Mouse (Mus musculus): ENCODE data around the gene Hmgcs1. TPM values are rescaled to one million over a fixed set of nuclear protein-coding genes. Genes with fewer than 3 reads are reported as not detected.

The Hmgcs1 gene
- 430 and 450 TPM in 2 replicates for polyA plus RNA-seq (2014; fragmentation: Nextera tagmentation; extraction: Ambion mirVana)

DNA sequence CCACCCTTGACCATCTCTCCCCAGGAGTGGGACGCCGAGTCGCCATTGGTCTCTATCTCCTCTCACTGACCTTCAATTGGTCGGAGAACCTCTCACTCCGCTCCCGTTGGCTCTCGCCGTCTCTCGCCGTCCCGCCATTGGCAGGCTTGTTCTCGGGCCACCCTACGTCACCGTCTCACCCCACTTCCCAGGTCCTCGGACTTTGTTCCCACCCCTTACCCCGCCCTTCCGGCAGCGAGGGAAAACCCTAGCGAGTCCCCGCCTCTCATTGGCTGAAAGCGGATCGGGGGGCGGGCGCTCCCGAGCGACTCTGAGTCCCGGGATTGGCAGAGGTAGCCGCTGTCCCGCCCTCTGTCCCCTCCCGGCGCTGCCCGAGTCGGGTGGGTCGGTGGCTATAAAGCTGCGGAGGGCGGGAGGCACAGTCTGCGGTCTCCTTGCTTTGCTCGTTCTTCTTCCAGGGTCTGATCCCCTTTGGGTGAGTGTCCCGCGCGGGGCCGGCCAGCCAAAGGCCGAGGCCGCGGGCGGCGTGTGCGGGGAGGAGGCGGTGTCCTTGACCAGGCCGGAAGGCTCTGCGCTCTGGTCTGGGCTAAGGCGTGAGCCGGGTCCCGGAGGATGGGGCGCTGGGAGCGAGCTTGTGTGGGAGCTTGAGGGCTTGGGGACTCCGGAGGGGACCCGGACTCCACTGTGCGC is at the start of gene Hmgcs1:
Hmgcs1 (plus strand) TSS at position 341 of the 690 bp plus-strand sequence.
- under 1% methylated on average over 59 of the region's 59 CpGs for WGBS

DNA sequence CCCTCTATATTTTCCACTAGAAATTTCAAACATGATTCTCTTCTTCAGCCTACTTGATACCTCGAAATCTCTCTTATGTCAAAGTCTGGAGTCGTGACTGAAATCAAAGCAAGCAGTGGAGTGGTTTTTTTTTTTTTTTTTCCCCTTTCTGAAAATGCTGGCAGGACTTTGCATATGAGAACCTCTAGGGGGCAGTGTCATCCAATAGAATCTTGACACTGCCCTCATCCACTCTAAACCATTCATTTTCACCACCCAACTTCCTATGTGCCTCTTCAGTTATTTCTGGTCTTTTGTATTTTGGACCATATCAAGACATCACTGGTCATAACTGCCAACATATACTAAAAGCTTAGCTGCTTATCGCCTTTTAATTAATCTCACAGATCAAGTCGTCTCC is 49.7 kb upstream of the Hmgcs1 start:
- no peak for DNase-seq (ENCODE audit: low spot score)
- no peak for ATAC-seq (ENCODE audit: insufficient read depth, low FRiP score, low TSS enrichment)
- 54% methylated on average over 4 of the region's 4 CpGs for WGBS
- no peaks in the 10 kb centered on the region for H3K36me3 ChIP-seq (ENCODE audit: control insufficient read depth, insufficient read depth, low read length)
- no peak overlapping the region for H3K4me2 ChIP-seq (ENCODE audit: low read depth)
- H3K9ac ChIP-seq (ENCODE audit: low read length), result no peak overlapping the region
- no peaks in the 10 kb centered on the region for H3K27me3 ChIP-seq (ENCODE audit: control insufficient read depth, insufficient read depth, low read length)
- H3K4me3 ChIP-seq (ENCODE audit: low read depth, low read length), result no peak overlapping the region
- no peak overlapping the region for H3K27ac ChIP-seq (ENCODE audit: low read depth, low read length)
- no peaks in the 10 kb centered on the region for H3K4me1 ChIP-seq (ENCODE audit: control insufficient read depth, insufficient read depth, low read length)
- no peaks in the 10 kb centered on the region for H3K9me3 ChIP-seq (ENCODE audit: control insufficient read depth, low read length)

More for the DNA sequence above, at the start of gene Hmgcs1:
- peak within 1 kb of the TSS; percentile 82 for H3K4me3 ChIP-seq (ENCODE audit: low read depth, low read length)
- H3K36me3 ChIP-seq (ENCODE audit: control insufficient read depth, insufficient read depth, low read length), result no peaks in the 10 kb centered on the region
- H3K9ac ChIP-seq (ENCODE audit: low read length), result peak within 1 kb of the TSS; percentile 79
- H3K27ac ChIP-seq (ENCODE audit: low read depth, low read length), result peak within 1 kb of the TSS; percentile 91
- DNase-seq (ENCODE audit: low spot score) (peak; percentile 100), ATAC-seq (ENCODE audit: insufficient read depth, low FRiP score, low TSS enrichment) (peak; percentile 99)
- peaks cover 14% of the 10 kb centered on the region for H3K4me1 ChIP-seq (ENCODE audit: control insufficient read depth, insufficient read depth, low read length)
- H3K4me2 ChIP-seq (ENCODE audit: low read depth), result peak within 1 kb of the TSS; percentile 63
- no peaks in the 10 kb centered on the region for H3K27me3 ChIP-seq (ENCODE audit: control insufficient read depth, insufficient read depth, low read length)
- no peaks in the 10 kb centered on the region for H3K9me3 ChIP-seq (ENCODE audit: control insufficient read depth, low read length)

DNA sequence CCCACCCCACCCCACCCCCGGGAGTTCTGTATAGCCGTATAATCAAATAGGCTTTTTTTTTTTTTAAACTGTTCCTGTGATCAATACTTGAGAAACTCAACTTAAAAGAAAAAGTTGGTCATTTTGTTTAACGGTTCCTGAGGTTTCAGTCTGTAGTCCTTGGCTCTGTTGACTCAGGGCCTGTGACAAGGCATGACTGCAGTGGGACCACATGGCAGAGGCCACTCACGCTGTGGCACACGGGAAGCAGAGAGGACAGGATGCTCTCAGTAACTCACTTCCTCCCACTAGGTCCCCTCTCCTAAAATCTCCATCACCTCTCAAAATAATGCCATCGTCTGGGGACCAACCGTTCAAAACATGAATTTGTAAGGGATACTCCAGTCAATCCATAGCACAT is 49.0 kb upstream of the Hmgcs1 start:
- no peak for DNase-seq (ENCODE audit: low spot score)
- no peak for ATAC-seq (ENCODE audit: insufficient read depth, low FRiP score, low TSS enrichment)
- Histone ChIP-seq H3K9me3 (ENCODE audit: control insufficient read depth, low read length) (no peaks in the 10 kb centered on the region), H3K27me3 (ENCODE audit: control insufficient read depth, insufficient read depth, low read length) (no peaks in the 10 kb centered on the region), H3K36me3 (ENCODE audit: control insufficient read depth, insufficient read depth, low read length) (no peaks in the 10 kb centered on the region), H3K4me2 (ENCODE audit: low read depth) (no peak overlapping the region), H3K9ac (ENCODE audit: low read length) (no peak overlapping the region), H3K27ac (ENCODE audit: low read depth, low read length) (no peak overlapping the region), H3K4me3 (ENCODE audit: low read depth, low read length) (no peak overlapping the region), H3K4me1 (ENCODE audit: control insufficient read depth, insufficient read depth, low read length) (no peaks in the 10 kb centered on the region)
- WGBS, result 83% methylated on average over 7 of the region's 7 CpGs

DNA sequence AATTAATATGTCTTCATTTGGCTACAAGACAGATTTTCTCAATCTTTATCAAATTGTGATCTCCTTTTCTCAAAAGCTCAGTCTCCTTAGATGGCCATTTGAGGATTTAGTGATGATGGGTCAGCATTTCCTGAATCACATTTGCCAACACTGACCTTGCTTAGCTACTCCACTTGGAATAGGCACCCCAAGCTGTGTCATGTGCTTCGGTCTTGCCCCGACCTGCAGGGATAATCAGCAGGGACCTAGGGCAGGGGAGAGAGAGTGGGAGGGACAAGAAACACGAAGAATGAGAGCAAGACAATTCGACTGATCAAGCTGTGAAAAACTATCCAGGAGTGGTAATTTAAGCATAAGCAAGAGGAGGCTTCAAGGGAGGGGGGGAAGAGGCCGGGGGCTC is 45.4 kb upstream of the Hmgcs1 start:
- H3K9ac ChIP-seq (ENCODE audit: low read length), result no peak overlapping the region
- WGBS, result 67% methylated on average over 5 of the region's 5 CpGs
- H3K4me2 ChIP-seq (ENCODE audit: low read depth), result no peak overlapping the region
- no peak overlapping the region for H3K27ac ChIP-seq (ENCODE audit: low read depth, low read length)
- no peak overlapping the region for H3K4me3 ChIP-seq (ENCODE audit: low read depth, low read length)
- ATAC-seq (ENCODE audit: insufficient read depth, low FRiP score, low TSS enrichment) (no peak), DNase-seq (ENCODE audit: low spot score) (no peak)
- no peaks in the 10 kb centered on the region for H3K4me1 ChIP-seq (ENCODE audit: control insufficient read depth, insufficient read depth, low read length)
- no peaks in the 10 kb centered on the region for H3K36me3 ChIP-seq (ENCODE audit: control insufficient read depth, insufficient read depth, low read length)
- no peaks in the 10 kb centered on the region for H3K9me3 ChIP-seq (ENCODE audit: control insufficient read depth, low read length)
- H3K27me3 ChIP-seq (ENCODE audit: control insufficient read depth, insufficient read depth, low read length), result no peaks in the 10 kb centered on the region

DNA sequence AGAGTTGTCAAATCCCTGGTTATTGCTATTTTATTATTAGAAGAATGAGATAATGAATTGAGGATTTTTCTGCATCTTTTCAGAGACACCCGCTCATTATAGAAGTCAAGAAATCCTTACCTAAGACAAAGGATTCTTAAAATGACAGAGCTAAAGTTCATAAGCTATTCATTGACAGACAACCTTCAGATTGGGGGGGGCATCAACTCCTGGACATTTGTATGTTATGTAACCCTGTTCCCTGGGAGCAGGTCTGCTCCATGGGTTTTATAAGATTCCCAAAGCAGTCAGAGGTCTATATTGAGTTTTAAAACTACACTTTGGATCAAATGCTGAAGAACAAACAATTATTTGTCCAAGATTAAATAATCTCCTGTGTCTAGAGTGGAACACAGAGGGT is 43.7 kb upstream of the Hmgcs1 start:
- no peaks in the 10 kb centered on the region for H3K36me3 ChIP-seq (ENCODE audit: control insufficient read depth, insufficient read depth, low read length)
- no peak overlapping the region for H3K4me2 ChIP-seq (ENCODE audit: low read depth)
- ATAC-seq (ENCODE audit: insufficient read depth, low FRiP score, low TSS enrichment) (no peak), DNase-seq (ENCODE audit: low spot score) (no peak)
- no peak overlapping the region for H3K9ac ChIP-seq (ENCODE audit: low read length)
- H3K4me3 ChIP-seq (ENCODE audit: low read depth, low read length), result no peak overlapping the region
- H3K4me1 ChIP-seq (ENCODE audit: control insufficient read depth, insufficient read depth, low read length), result no peaks in the 10 kb centered on the region
- H3K27me3 ChIP-seq (ENCODE audit: control insufficient read depth, insufficient read depth, low read length), result no peaks in the 10 kb centered on the region
- WGBS, result 100% methylated on average over 1 of the region's 1 CpGs
- H3K27ac ChIP-seq (ENCODE audit: low read depth, low read length), result no peak overlapping the region
- H3K9me3 ChIP-seq (ENCODE audit: control insufficient read depth, low read length), result no peaks in the 10 kb centered on the region

DNA sequence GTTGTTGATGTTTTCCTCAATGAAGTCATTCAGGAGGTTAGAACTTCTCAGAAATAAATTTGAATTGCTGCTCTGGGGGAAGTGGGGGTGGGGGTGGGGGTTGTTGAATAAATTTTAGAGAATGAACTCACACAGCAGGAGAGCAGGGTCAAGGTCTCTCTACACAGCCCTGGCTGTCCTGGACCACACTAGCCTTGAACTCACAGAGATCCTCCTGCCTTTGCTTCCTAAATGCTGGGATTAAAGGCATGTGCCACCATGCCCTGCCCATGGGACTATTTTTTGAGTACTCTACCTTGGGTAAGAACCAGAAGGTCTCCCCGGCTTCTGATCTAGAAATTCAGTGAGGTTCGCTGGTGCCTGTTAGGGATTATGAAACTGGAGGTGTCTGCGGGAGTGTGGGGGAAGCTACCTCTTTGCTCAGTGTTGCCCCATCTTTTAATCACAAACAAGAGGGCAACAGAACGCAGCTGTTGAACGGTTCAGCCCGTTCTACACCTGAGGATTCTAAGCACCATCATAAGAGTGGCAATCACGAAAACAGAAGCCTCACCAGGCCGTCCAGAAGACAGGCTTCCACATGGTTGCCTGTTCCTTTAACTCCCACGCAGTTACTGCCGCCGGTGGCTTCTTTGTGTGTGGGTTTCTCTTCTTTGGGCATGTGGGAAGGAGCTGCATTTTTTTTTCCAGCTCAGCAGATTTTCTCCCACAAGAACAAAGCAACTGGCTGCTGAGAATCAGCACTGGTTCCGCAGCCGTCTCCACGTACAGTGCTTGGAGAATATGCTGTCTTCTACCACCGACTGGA is 41.1 kb upstream of the Hmgcs1 start:
- no peak overlapping the region for H3K4me3 ChIP-seq (ENCODE audit: low read depth, low read length)
- no peak overlapping the region for H3K9ac ChIP-seq (ENCODE audit: low read length)
- no peaks in the 10 kb centered on the region for H3K27me3 ChIP-seq (ENCODE audit: control insufficient read depth, insufficient read depth, low read length)
- 71% methylated on average over 15 of the region's 15 CpGs for WGBS
- no peaks in the 10 kb centered on the region for H3K9me3 ChIP-seq (ENCODE audit: control insufficient read depth, low read length)
- ATAC-seq (ENCODE audit: insufficient read depth, low FRiP score, low TSS enrichment), result no peak
- H3K4me2 ChIP-seq (ENCODE audit: low read depth), result no peak overlapping the region
- DNase-seq (ENCODE audit: low spot score), result no peak
- no peak overlapping the region for H3K27ac ChIP-seq (ENCODE audit: low read depth, low read length)
- H3K36me3 ChIP-seq (ENCODE audit: control insufficient read depth, insufficient read depth, low read length), result no peaks in the 10 kb centered on the region
- no peaks in the 10 kb centered on the region for H3K4me1 ChIP-seq (ENCODE audit: control insufficient read depth, insufficient read depth, low read length)

DNA sequence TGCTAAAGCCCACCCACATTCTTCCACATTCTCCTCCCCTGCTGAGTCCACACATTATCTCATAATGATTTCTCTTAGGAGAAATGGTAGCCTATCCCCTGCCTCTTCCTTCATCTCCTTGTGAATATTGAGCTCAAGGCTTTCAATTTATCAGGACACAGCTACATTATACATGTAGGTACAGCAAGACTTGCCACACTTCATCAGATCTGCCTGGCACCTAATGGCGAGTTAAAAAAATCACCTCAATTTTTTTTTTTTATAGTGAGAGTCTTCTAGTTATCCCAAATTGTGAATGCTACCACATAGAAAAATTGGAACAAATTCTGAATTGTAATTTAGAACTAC is 40.5 kb upstream of the Hmgcs1 start:
- Histone ChIP-seq H3K27me3 (ENCODE audit: control insufficient read depth, insufficient read depth, low read length) (no peaks in the 10 kb centered on the region), H3K9ac (ENCODE audit: low read length) (no peak overlapping the region), H3K9me3 (ENCODE audit: control insufficient read depth, low read length) (no peaks in the 10 kb centered on the region), H3K27ac (ENCODE audit: low read depth, low read length) (no peak overlapping the region), H3K4me3 (ENCODE audit: low read depth, low read length) (no peak overlapping the region), H3K36me3 (ENCODE audit: control insufficient read depth, insufficient read depth, low read length) (no peaks in the 10 kb centered on the region), H3K4me2 (ENCODE audit: low read depth) (no peak overlapping the region), H3K4me1 (ENCODE audit: control insufficient read depth, insufficient read depth, low read length) (no peaks in the 10 kb centered on the region)
- DNase-seq (ENCODE audit: low spot score) (no peak), ATAC-seq (ENCODE audit: insufficient read depth, low FRiP score, low TSS enrichment) (no peak)
- 89% methylated on average over 1 of the region's 1 CpGs for WGBS

DNA sequence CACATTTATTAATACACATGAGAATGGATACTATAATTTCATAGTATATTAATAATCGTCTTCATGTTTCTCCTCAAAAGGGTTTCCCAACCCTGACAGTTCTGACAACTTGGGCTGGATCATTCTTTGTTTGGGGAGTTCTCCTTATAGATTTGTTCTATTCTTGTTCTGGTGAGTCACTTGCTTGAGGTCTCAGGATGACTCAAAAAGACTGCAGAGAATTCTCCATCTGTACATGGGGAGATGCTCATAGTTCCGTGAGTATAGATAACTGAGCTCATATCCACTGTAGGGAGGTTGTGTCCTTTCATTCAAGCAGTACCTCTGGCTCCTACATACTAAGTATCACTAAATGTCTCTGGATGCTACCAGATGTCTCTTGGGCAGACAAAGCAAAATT is 35.4 kb upstream of the Hmgcs1 start:
- Histone ChIP-seq H3K9me3 (ENCODE audit: control insufficient read depth, low read length) (no peaks in the 10 kb centered on the region), H3K4me1 (ENCODE audit: control insufficient read depth, insufficient read depth, low read length) (no peaks in the 10 kb centered on the region), H3K27ac (ENCODE audit: low read depth, low read length) (no peak overlapping the region), H3K4me3 (ENCODE audit: low read depth, low read length) (no peak overlapping the region), H3K27me3 (ENCODE audit: control insufficient read depth, insufficient read depth, low read length) (no peaks in the 10 kb centered on the region), H3K9ac (ENCODE audit: low read length) (no peak overlapping the region), H3K36me3 (ENCODE audit: control insufficient read depth, insufficient read depth, low read length) (no peaks in the 10 kb centered on the region), H3K4me2 (ENCODE audit: low read depth) (no peak overlapping the region)
- WGBS, result 90% methylated on average over 2 of the region's 2 CpGs
- DNase-seq (ENCODE audit: low spot score) (no peak), ATAC-seq (ENCODE audit: insufficient read depth, low FRiP score, low TSS enrichment) (no peak)

DNA sequence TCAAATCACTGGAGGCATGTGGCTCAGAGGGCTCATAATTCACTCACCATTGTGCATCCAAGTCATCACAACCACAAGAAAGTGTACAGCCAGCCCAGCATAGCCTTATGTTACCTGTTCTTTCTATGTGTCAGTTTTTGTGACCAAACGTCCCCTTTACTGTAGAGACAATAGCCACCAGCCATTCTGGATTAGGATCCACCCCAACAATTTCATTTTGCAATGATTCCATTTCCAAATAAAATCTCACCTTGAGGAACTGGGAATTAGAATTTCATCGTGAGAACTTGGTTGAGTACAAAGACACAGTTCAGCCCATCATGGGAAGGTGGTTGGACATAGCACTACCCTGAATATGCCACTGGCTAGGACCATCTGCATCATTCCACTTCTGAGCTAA is 33.9 kb upstream of the Hmgcs1 start:
- H3K9me3 ChIP-seq (ENCODE audit: control insufficient read depth, low read length), result no peaks in the 10 kb centered on the region

More for the DNA sequence above, 33.9 kb upstream of the Hmgcs1 start:
- Histone ChIP-seq H3K36me3 (ENCODE audit: control insufficient read depth, insufficient read depth, low read length) (no peaks in the 10 kb centered on the region), H3K27me3 (ENCODE audit: control insufficient read depth, insufficient read depth, low read length) (no peaks in the 10 kb centered on the region), H3K4me1 (ENCODE audit: control insufficient read depth, insufficient read depth, low read length) (no peaks in the 10 kb centered on the region), H3K27ac (ENCODE audit: low read depth, low read length) (no peak overlapping the region), H3K4me2 (ENCODE audit: low read depth) (no peak overlapping the region), H3K4me3 (ENCODE audit: low read depth, low read length) (no peak overlapping the region), H3K9ac (ENCODE audit: low read length) (no peak overlapping the region)
- 87% methylated on average over 2 of the region's 2 CpGs for WGBS
- no peak for ATAC-seq (ENCODE audit: insufficient read depth, low FRiP score, low TSS enrichment)
- DNase-seq (ENCODE audit: low spot score), result no peak
